Mouse (Mus musculus) liver, adult 2 months (tissue): ENCODE measurements around the gene Dnaaf1.

Source experiments
- CTCF ChIP-seq: fragments of 200-500 bp; IDR thresholded peaks from 2 replicates; pipeline ENCODE4 v1.5.1; 2011; ENCODE audit warnings: low read depth, low read length, control low read depth
- POLR2A ChIP-seq: fragments of 200-500 bp; IDR thresholded peaks from 2 replicates; pipeline ENCODE4 v1.6.1; 2011; ENCODE audit warnings: low read length, control low read depth; ENCODE audit not compliant: insufficient read depth; ENCODE audit errors: extremely low read depth

DNA sequence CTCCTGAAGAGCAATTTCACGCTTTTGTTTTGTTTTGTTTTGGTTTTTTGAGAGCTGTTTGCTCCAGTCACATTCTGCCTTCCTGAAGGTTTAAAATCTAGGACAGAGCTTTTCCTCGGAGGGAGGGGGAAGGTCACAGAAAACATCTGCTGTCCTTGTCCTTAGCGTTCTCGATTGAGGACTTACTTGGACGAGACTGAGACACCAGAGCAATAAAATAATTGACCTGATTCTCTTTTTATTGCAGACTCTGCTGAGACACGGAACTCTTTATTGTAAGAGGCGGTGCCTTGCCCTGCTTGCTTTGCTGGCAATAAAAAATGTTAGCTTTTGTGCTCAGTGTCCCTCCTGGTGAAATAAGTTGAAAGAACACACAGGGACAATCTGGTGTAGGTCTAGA lies 64.8 kb downstream of the Dnaaf1 start:
- TF ChIP-seq POLR2A (no peak), CTCF (no peak)
